Mouse (Mus musculus) heart, postnatal 14 days (tissue): Measurements from ENCODE around the gene Tenm1. TPM values are rescaled to one million over a fixed set of nuclear protein-coding genes. Genes with fewer than 3 reads are reported as not detected.

Experiments
- DNase-seq, 2 experiments: peaks; one replicate each; pipeline ENCODE4 v3.0.0; 2021 to 2022
- intact Hi-C: fragments of 180-260 bp; cut with DNase I; formaldehyde crosslinking; loops from one replicate; pipeline ENCODE4 v1.15.1; 2025
- long read RNA-seq, 2 experiments: library from polyadenylated mRNA; stranded (forward); transcript quantifications; one replicate each; pipeline ENCODE4 v2.0.0; 2021
- total RNA-seq, 2 experiments: library from RNA; stranded (reverse); gene quantifications; 2 replicates each; pipeline ENCODE4 v1.2.3; 2021

Gene Tenm1
- under 1 TPM; 0.17 TPM for total RNA-seq
- long read RNA-seq, experiment 1: 0 reads
- long read RNA-seq, experiment 2: 0 reads

DNA sequence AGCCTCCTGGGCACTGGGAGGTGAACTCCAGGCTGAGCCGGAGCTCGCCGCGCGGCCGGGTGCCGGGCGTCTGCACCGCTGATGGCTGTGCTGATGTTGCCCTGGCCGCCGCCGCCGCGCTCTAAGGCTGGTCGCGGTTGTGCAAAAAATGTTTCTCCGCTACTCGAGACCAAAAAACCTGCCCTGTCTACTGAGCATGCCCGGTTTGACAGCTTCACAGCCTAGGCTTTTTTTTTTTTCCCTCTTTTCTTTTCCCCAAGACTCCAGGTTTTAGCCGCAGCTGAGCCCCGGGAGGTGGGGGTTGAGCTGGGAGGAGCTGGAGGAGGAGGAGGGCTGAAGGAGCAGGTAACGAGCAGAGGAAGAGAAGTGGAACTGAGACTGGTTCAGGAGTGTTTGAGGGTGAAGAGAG, at the start of gene Tenm1:
Tenm1 (minus strand) TSS at position 272 of the 409 bp plus-strand sequence.
- intact Hi-C loops: no loop called here
- no peak for DNase-seq

DNA sequence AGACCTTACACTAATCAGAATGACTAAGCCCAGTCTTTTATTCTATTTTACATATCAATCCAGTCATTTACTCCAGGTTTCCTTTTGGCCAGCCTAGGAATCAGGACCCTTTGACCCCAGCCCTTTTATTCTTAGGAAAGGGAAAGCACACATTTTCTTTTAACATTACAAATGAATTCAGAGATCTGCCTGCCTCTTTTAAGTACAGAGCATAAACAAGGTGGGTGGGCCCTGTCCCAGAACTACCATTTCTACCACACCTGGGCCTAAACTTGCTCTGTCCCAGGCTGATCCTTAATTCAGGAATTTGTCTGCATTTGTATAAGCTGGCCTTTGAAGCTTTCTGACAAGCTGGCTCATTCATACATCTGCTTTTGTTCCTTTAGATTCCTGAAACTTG, 38.4 kb upstream of the Tenm1 start:
- intact Hi-C loops: no loop called here
- DNase-seq: no peak

DNA sequence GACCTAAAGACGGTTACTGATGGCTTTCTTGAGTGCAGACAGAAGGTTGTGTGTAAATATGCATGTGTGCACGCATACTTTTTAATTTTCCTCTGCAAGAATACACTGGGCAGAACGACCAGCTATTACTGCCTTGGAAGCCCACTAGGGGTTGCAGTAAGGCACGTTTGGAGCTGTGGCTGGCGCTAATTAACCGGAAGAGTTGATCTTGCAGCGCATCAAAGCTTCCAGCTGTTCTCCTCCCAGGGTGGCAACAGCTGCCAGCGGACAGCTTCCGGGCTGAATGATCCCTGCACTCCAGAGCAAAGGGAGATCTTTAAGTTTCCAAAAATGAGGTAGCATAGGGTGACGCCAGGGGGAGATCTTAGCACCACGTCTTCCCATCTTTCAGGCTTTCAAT, 1.7 kb upstream of the Tenm1 start:
- DNase-seq: no peak
- intact Hi-C loops: no loop called here

DNA sequence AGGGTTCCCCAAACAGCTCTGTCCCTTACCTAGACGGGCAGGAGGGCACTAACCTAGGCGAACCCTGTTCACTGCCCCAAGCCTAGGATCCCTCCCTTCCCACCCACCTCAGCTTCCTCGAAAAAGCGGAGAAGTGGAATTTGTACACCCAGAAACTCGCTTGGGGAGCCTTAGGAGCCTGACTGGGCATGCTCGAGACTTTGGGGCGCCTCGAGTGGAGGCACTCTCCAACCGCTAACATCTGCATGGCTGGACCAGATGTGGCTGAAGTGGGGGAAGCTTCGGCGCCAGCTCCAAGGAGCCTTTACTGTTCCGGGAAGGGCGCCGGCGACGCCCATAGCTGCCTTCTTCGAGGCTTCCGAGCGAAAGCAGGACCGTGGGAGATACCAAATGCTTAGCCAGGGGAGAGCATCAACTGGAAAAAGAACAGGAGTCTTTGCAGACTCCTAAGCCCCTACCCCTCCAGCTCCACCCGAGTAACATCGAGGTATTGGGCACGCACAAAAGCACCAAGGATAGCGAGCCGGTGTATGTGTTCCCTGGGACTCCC, 1.1 kb upstream of the Tenm1 start:
- intact Hi-C loops: no loop called here
- no peak for DNase-seq

DNA sequence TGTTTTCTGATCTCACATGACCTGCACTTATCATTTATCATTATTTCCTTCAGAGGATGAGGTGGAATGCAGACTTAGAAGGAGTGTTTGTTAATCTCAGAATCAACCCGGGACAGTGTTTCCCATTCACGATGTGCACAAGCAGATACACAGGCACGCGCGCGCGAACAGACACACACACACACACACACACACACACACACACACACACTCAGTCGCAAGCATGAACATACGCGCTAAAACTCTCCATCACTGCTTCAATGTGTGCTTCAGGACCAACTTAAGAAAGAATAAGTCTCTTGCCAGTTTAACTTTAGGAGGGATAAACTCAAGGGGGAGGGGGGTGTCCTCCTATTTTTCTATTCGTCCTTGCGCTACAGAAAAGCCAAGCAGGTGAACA, 411 bp upstream of the Tenm1 start:
- intact Hi-C loops: no loop called here

DNA sequence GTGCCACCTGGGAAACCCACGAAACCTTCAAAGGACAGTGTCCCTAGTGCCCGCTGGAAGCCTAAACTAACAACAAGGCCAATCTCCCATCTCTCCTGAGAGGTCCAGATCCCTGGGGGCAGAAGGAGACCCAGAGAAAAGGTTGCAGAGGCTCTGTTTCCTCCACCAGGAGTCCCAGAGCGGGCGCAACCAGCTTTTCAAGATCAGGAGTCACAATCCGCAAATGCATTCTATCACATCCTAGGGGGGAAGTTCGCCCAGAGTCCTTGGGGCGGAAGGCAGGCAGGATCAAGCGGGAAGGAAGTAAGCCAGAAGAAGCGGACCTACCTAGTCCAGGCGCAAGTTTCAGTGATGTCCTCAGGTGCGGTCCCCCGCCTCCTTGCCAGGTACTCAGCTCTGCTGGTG, 963 bp downstream of the Tenm1 start:
- intact Hi-C loops: no loop called here
- DNase-seq: no peak

More for the DNA sequence above, 411 bp upstream of the Tenm1 start:
- DNase-seq: no peak

DNA sequence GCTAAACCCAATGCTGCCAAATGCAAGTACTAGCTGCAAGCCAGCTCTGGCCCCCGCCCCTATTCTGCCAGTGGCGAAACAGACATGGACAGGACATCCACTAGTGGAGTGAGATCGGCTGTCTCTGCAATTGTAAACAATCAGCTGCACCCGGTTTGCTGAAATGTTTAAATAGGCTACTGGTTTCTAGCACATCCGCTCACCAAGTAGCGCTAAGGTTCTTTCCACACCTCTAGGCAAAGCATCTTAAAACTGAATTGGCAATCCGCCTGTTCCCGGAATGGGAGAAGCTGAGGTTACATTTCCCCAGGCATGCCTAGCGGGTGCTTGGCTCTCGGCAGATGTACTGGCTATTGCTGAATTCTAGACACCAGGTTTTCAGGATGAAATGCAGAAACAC, 1.8 kb downstream of the Tenm1 start:
- intact Hi-C loops: no loop called here
- DNase-seq: no peak

DNA sequence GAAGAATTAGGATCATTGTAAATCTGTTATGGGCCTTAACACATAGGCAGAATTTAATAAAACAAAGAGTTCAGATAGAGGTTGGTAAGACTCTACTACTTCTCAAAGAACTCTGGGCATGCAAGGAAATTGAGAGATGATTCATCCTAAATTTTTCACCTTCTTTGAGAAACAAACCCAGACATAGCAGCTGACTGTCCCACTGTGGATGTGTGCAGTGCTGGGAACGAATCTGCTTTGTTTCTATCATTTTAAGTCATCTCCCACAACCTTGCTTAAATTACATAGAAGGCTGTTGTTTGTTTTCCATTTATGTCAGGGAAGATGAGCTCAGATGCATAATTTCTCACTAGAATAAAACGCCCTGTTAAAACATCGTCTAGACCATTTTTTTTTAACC, 31.0 kb downstream of the Tenm1 start:
- intact Hi-C loops: no loop called here
- no peak for DNase-seq

DNA sequence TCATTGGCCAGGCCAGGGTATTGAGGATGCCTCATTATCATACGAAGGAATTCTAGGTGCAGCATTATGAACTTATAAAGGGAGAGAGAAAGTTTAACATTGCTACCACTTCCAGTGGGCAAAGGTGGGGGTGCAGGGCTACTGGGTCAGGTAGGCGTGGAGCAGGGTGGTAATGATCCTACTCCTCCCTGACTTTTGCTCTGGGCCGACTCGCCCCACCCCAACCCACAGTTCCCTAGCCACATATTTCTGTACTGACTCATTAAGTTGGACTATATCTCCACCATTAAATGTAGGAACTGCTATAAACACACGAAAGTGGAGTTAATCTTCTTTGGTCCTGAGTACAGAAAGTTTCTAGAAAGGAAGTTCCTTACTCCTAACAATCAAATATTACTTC, 40.8 kb downstream of the Tenm1 start:
- intact Hi-C loops: no loop called here
- DNase-seq: no peak

DNA sequence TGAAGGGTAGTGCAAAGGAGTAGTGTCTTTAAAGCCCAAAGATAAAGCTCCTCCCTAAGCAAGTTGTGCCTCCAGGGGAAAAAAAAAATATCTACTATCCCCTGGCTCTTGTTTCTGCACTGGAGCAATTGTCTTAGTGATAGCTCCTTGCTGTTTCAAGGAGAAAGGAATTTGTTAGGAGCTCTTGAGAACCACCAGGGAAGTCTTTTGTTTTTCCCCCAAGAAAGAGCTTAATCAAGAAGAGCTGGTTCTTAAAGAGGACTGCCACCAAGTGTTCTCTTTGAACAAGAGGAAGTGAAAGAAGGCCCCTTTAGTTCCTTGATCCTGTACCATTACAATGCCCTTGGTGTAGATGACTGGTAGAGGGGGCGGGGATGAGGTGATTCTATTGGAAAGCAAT, 56.4 kb downstream of the Tenm1 start:
- intact Hi-C loops: no loop called here
- no peak for DNase-seq

DNA sequence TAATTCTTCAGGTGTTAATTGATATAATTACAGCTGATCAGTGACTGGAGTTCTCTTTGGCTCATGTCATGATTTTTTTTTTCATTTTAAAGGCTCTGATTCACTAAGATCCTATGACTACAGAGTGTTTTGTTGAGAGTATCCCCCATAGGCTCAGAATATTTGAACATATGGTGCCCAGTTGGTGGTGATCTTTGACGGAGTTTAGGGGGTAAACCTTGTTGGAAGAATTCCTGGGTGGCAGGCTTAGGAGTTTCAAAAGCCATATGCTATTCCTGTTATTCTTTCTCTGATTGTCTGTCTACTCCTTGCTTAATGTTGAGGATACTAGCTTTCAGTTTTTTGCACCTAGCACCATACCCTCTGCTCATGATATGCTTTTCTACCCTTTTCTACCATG, 109.6 kb downstream of the Tenm1 start:
- intact Hi-C loops: no loop called here
- DNase-seq: no peak

DNA sequence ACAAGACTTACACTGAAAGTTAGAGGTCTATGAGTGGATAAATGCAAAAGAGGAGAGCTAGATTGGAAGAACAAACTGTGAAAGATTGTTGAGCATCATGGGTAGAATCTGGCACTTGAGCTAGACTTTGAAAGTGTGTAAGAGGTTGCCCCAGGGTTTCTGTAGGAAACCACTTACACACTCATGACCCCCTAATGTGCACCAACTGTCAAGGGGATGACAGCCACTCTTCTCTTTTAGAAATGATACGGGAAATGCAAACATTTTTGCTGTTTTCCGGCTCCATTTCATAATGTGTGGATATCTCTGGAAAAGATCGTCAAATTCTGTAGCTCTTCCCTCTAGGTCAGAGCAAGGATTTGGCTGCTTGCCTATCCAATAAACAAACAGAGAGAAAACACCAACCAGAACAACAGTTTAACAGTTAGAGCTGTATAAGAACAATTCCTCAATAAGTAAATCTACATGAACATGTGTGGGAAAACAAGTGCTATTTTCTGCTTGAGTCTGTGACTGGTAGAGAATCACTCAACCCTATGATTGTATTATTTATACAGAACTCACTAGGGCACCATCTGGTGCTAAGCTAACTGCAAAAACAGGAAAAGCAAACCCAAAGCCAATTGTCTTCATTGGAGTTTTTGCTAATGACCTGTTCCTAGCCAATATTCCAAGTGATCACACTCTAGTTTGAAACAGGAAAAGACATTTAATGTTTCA, 111.0 kb downstream of the Tenm1 start:
- DNase-seq: no peak
- intact Hi-C loops: no loop called here

DNA sequence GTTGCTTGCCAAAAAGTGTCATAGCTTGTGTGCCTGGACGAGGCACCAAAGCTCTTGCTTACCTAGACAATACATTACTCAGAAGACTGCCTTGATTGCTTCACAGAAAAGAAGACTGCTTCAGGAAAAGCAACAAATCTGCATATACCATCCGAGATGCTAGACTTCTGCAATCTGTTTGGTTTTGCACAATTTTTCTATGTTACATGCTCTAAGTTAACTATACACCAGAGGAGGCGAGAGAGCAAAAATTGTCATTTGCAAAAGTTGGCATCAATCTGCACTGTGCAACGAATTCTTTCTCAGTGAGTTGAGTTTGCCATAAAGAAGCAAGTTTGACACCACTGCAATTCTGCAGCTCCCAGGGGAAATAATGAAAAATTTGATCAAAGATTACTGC, 193.1 kb downstream of the Tenm1 start:
- no peak for DNase-seq
- intact Hi-C loops: no loop called here

DNA sequence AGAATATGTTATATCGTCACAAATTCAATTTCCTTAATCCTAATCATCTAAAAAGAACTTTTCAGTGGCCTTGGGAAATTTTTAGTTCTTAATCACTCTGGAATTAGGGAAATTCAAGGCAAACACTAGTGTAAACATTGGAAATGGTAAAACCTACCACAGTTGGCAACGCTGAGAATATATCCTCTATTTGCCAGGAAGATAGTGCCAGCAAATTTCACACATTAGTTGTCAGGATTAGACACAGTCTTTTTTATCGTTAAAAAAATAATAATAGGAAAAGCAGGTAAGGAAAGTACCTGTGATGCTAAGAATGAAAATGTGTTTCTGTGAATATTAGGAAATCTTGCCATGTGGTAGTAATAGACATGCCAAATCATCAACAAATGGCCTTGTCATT, 223.9 kb downstream of the Tenm1 start:
- DNase-seq: no peak
- intact Hi-C loops: no loop called here

DNA sequence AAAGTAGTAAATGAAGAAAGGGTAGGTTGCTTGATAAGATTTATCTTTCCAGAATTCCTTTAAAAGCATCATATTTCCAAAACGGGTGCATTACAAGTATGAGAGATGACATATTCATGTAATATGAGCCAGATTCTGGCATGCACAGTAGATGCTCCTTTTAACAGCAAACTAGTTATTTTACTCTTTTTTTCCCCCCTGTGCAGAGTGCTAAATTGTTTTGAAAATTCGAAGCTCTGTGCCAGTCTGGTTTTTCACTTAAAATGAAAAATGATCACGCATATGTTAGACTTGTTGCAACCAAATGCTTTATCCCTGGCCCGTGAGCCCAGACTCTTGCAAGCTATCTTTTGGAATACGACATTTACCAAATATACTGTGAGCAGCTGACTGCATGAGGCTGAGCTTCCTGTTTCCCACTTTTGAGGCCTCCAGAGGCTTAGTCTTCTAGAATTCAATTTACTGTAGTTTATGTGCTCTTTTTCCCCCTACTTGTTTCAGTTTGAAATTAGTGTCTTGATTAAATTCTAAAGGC, 226.6 kb downstream of the Tenm1 start:
- no peak for DNase-seq
- intact Hi-C loops: no loop called here

DNA sequence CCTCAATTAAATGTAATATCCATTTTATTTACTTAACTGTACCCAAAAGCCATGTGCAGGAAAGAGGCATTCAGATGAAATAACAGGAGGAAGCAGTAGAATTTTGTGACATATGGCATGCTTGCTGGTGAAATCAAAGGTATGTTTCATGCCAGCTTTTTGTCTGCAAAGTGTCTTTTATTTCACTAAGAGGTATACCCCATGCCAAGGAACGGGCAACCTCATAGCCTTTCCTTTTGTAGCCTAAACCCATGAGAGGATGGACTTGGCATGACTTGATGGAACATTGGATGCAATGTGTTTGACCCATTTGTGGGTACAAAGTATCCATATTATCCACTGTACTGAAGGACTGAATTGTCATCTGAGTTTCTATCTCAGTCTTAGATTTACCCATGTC, 246.0 kb downstream of the Tenm1 start:
- intact Hi-C loops: no loop called here
- DNase-seq: no peak

DNA sequence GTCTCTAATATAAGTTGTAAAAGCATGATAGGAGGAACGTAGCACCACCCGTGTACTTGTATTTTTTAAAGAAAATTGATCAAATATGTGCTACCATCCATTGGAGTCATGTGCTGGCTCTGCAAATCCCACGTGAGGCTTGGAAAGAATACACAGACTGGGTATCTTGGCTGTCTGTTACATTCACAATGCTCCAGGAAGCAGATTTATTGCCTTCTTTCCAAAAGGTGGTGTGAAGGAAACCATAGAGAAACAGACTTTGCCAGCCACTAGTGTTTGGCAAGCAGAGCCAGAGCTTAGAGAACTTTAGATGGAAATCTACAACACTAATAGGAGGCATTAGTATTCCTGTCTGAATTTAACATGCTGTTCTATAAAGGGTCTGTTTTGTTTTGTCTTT, 277.4 kb downstream of the Tenm1 start:
- DNase-seq: no peak
- intact Hi-C loops: no loop called here

DNA sequence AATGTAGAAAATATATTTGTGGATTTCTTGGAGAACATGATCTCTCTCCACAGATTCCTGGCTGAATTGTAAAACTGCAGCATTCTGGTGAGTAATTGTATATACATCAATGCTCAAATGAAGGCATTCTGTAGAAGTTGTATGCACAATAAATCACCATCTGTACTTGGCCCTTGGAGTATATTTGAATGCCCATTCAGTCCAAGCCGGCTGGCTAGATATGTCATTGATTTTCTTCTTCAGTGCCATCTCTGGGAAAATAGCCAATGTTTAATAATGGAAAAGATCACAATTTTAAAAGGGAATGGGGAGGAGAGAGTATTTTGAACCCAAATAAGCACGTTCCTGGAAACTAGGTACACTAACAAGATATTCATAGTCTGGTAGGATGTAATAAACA, 299.2 kb downstream of the Tenm1 start:
- intact Hi-C loops: no loop called here
- no peak for DNase-seq

DNA sequence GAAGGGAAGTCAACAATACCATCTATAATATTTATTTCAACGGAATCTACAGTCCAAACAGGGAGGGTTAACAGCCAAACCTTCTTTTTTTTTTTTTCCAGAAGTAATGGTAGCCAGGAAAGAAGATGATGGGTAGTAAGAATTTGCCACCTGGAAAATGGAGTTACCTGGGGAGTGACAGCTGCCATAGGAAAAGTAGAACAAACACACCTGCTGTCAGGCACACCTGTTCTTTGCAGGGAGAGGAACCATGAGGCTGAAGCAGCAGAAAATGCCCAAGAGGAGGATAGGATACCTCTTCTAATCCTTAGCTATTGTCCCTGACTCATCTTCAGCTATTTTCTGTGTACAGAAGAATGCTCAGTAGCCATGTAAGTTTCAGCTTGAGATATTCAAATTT, 306.4 kb downstream of the Tenm1 start:
- intact Hi-C loops: no loop called here
- no peak for DNase-seq

DNA sequence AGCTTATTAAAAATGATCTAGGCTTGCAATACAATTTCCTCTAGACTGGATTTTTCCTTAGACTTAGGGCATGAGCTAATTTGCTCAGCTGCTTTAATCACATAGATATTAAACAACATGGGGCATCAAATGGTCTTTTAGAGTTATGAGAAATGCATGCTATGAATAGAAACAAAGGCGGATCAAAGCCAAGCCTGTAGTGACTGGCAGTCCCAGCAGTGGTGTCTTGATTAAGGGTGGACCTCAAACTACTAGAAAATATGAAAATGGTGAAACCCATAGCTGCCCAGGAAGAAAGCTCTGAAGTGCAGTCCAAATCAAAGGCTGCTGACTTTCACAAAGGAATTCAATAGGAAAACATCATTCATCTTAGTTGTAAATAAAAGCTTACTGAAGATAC, 306.9 kb downstream of the Tenm1 start:
- intact Hi-C loops: no loop called here
- no peak for DNase-seq

DNA sequence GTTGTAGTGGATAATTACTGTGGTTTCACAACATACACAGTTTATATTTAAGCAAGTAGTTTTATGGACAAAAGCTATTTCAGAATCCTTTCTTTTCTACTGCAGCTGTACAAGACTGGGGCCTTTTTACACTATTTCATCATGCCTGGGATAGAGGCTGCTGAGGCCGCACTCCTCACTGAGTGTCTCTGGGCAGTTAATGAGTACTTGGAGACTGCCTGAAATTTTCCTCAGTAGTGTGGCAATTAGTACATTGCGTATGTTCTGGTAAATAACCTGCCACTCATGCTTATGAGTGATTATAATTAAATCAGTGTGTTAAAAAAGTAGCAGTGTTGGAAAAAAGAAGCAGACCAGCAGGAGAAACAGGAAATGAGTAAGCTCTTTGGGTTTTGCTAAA, 442.8 kb downstream of the Tenm1 start:
- intact Hi-C loops: no loop called here

DNA sequence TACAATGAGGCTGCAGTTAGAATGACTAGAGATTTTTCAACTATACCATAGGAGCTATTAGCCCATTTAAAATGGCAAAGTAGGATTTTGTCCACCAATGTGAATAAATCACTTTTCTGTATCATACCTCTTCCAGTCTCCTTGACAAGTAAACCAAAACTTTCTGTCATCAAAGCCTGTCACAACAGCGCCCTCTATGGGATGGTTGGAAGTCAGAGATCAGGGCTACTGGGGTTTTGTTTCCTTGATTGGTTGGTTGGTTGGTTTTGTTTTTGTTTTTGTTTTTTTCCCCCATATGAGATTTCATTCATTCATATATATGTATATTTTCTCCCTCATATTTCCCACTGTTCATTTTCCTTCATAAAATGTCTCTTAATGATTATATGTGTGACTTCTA, 455.4 kb downstream of the Tenm1 start:
- DNase-seq: no peak
- intact Hi-C loops: no loop called here

More for the DNA sequence above, 442.8 kb downstream of the Tenm1 start:
- no peak for DNase-seq
